Mouse (Mus musculus) cerebellum, adult 2 months (tissue): ENCODE measurements around the gene Gcdh.

ENCODE experiments used
- CTCF ChIP-seq: fragments of 200-500 bp; IDR thresholded peaks from 2 replicates; pipeline ENCODE4 v1.5.1; 2011; ENCODE audit warnings: low read depth, mild to moderate bottlenecking, control low read depth, low read length, moderate library complexity, borderline replicate concordance; ENCODE audit not compliant: insufficient read depth
- POLR2A ChIP-seq: fragments of 200-500 bp; IDR thresholded peaks from 2 replicates; pipeline ENCODE4 v1.6.1; 2011; ENCODE audit warnings: low read length, control low read depth, borderline replicate concordance; ENCODE audit not compliant: insufficient read depth

DNA sequence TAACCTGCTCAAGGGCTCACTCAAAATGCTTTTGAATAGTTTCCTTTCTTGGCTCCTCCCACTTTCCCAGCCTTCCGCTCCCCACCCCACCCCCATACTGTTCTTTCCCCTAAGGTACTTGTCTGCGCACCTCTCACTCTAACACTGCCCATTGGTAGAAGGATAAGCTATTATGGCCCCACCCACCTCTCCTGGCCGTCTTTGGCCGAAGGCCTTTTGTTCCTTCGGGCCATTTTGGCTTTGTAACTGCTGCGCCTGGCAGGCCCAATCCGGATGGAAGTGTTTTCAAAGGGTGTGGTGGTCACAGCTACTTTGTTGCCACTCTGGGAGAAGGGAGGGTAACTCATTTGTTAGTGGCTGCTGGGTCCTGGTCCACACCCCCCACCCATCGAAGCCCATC lies 21.5 kb upstream of the Gcdh start:
- no peak for TF ChIP-seq POLR2A
- TF ChIP-seq CTCF: no peak
